Comparison of ENCODE assay signal across 15 mouse cellular contexts in the genomic region with DNA sequence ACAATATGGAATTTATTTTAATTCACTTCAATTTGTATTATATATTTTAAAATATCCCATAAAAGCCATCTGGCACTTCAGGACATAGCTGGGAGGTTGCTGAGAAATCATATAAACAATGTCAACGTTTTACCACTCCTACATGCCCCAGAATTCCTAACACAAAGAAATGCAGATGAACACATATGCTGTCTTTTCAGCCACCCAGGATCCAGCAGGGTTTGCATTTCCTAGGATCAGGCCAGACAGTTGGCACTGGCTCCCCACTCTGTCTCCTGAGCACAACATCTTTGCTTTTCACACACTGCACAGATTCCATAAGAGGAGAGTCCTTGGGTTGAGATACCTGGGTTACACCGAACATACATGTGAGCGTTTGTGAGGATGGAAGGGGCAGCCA.
DNase-seq lines count a peak whose midpoint lies in the region.
"Had no signal": no experiment of that assay in that cellular context is flagged by ENCODE, and none has a peak within 500 bp of the region (broad histone marks: within the 10 kb centered on the region; RNA-seq: fewer than 3 reads in every experiment).

No protein-coding gene starts in this region.

- DNase-seq in frontal cortex, postnatal 36 days (ENCODE audit: low spot score in 2 of 2): peak; percentile 21 to 57
- DNase-seq in frontal cortex, postnatal 25 days (ENCODE audit: low spot score in 2 of 2): no peak
- DNase-seq in right cerebral cortex, adult 18-20 months: peak; percentile 49
- no peak for DNase-seq in right cerebral cortex, postnatal 4 days
- DNase-seq in right cerebral cortex, adult 2 months (ENCODE audit: low spot score in 2 of 2): peak; percentile 27 to 32
- DNase-seq in ovary, postnatal 14 days (ENCODE audit: low spot score): no peak
- no peak for DNase-seq in urinary bladder, adult 2 months (ENCODE audit: low spot score)
- DNase-seq: cerebellum, adult 9-10 months; gastrocnemius, adult 2 months; heart, postnatal 10 days; kidney, adult 8-10 months; kidney, postnatal 14 days; lung, adult 18-20 months; lung, postnatal 14 days; retina, postnatal 1 day had no signal

Comparison
In these comparisons a context has a peak if more than half of its experiments do, and no peak if none do; other contexts are left out.
1. DNase-seq: peak in frontal cortex, postnatal 36 days (2 of 2), right cerebral cortex, adult 18-20 months (single experiment) and right cerebral cortex, adult 2 months (2 of 2); none in frontal cortex, postnatal 25 days (0 of 2), right cerebral cortex, postnatal 4 days (single experiment), ovary, postnatal 14 days (single experiment) and urinary bladder, adult 2 months (single experiment).